Mouse (Mus musculus): ENCODE measurements around the gene Ost4. TPM values are rescaled to one million over a fixed set of nuclear protein-coding genes. Genes with fewer than 3 reads are reported as not detected.

The Ost4 gene
- total and polyA plus RNA-seq, 3 experiments, result 220 to 478 (median 321) TPM

DNA sequence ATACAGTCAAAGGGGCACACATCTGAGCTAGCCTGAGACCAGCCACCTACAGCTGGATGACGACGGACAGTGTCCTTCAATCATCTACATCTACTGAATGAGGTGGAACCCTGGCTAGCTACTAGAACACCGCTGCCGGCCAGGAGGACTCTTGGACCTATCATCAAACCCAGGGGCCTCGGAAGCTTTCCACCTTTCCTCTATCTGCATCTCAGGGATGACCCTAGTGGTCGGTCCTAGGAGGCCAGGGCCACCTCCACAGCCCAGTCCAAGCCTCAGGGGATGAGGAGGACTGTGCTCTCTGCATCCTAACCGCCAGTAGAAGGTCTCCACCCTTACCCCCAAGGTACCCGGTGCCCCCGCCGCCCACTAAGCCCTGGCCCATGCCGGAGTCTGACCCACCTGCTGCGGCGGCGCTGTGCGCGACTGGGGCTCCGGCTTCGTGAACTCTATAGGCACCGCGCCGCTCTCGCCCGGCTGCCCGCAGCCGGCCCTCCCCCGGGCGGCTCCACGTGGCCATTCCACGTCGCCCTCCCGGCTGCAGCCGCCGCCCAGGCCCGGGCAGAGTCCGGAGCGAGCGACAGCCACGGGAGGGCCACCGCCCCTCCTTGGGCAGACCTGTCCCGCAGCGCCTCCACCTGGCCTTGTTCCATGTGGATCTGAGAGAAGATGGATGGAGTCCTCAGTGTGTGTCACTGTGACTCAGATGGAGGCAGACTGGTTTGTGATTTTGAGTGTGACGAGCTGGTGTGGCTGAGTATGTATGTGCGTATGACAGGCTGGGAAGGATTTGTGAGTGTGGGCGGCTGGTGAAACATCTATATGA lies 37.6 kb upstream of the Ost4 start, which contains the start of gene Cgref1:
TSS of gene Cgref1 (minus strand) at position 636 of the 826 bp plus-strand sequence.
- no peak for DNase-seq (ENCODE audit: low read depth, low spot score)
- Histone ChIP-seq H3K4me1 (ENCODE audit: control insufficient read depth in 1 of 2, insufficient read depth in 2 of 2, low read length in 2 of 2) (peaks cover 0 to 9% of the 10 kb centered on the region in 2 experiments; a peak in 3 of 4 replicates), H3K9me3 (replicated peaks; ENCODE audit: insufficient read depth, low read length) (no peaks in the 10 kb centered on the region), H3K79me2 (ENCODE audit: control insufficient read depth, insufficient read depth, low read length, poor library complexity) (peaks cover 2% of the 10 kb centered on the region; the same call in 1 of the 2 replicates), H3K9ac (ENCODE audit: control insufficient read depth, low read depth, low read length, poor library complexity, severe bottlenecking) (no peak within 1 kb of the TSS), H3K27ac (ENCODE audit: control insufficient read depth, low read depth, low read length) (no peak within 1 kb of the TSS), H3K27me3 (ENCODE audit: control insufficient read depth in 1 of 2, insufficient read depth in 2 of 2, low read length in 2 of 2) (no peaks in the 10 kb centered on the region), H3K4me3 (ENCODE audit: control insufficient read depth in 1 of 2, insufficient read depth in 1 of 2, low read depth in 2 of 2, low read length in 2 of 2) (no peak within 1 kb of the TSS), H3K36me3 (ENCODE audit: control insufficient read depth in 1 of 2, insufficient read depth in 2 of 2, low read length in 2 of 2) (peaks cover 0 to 5% of the 10 kb centered on the region in 2 experiments; a peak in 2 of 4 replicates)
- TF ChIP-seq JUND (IDR thresholded peaks at IDR 0.05; ENCODE audit: low read depth, low read length) (no peak), ZKSCAN1 (IDR thresholded peaks at IDR 0.05; ENCODE audit: low read depth, low read length) (no peak), TBP (IDR thresholded peaks at IDR 0.05; ENCODE audit: low read depth, low read length) (no peak), CHD1 (IDR thresholded peaks at IDR 0.05; ENCODE audit: low read depth, low read length) (no peak), ZMIZ1 (IDR thresholded peaks at IDR 0.05; ENCODE audit: low read depth, low read length) (no peak), MAX (IDR thresholded peaks at IDR 0.05; ENCODE audit: low read length) (no peak), TCF12 (IDR thresholded peaks at IDR 0.05; ENCODE audit: low read depth, low read length) (no peak), CTCF (IDR thresholded peaks at IDR 0.05 in 2 of 3, conservative IDR thresholded peaks at IDR 0.05 in 1 of 3; ENCODE audit: control insufficient read depth in 1 of 3, insufficient read depth in 1 of 3, low read depth in 2 of 3, low read length in 3 of 3, poor library complexity in 1 of 3, severe bottlenecking in 1 of 3) (no peak), GATA1 (IDR thresholded peaks at IDR 0.05; ENCODE audit: low read depth, low read length) (no peak), NRF1 (IDR thresholded peaks at IDR 0.05; ENCODE audit: insufficient read depth, low read depth, low read length, poor library complexity, severe bottlenecking) (no peak), UBTF (IDR thresholded peaks at IDR 0.05; ENCODE audit: borderline replicate concordance, insufficient read depth, low read depth, low read length) (no peak), USF1 (IDR thresholded peaks at IDR 0.05; ENCODE audit: low read depth, low read length) (no peak), POLR2AphosphoS5 (IDR thresholded peaks at IDR 0.05; ENCODE audit: borderline replicate concordance, low read depth, low read length) (no peak), SIN3A (IDR thresholded peaks at IDR 0.05; ENCODE audit: low read length) (no peak)

DNA sequence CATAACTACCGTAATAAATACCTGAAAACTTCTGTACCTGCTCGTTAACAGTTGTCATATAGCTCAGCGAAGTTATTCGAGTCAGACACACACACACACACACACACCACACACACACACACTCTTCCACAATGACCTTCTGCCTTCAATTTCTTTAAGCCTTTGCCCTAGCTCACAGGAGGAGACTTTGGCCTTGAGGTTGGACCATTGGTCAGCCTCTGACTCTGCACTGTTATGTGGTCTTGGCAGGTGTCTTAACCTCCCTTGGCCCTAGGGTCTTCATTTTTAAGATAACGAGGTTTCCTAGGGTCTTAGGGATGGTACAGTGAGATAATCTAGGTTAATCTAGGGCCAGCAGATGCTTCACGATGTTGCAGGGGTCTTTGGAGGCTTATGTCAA lies 36.8 kb upstream of the Ost4 start:
- TF ChIP-seq GATA1 (IDR thresholded peaks at IDR 0.05; ENCODE audit: low read depth, low read length) (no peak), POLR2AphosphoS5 (IDR thresholded peaks at IDR 0.05; ENCODE audit: borderline replicate concordance, low read depth, low read length) (no peak), MEF2A (IDR thresholded peaks at IDR 0.05; ENCODE audit: extremely low read depth, insufficient replicate concordance, low read depth, low read length, poor library complexity, severe bottlenecking) (no peak), MAX (IDR thresholded peaks at IDR 0.05; ENCODE audit: low read length) (no peak), NELFE (IDR thresholded peaks at IDR 0.05; ENCODE audit: low read depth, low read length) (no peak), CHD1 (IDR thresholded peaks at IDR 0.05; ENCODE audit: low read depth, low read length) (no peak), MYB (IDR thresholded peaks at IDR 0.05; ENCODE audit: low read depth, low read length) (no peak), TAL1 (IDR thresholded peaks at IDR 0.05; ENCODE audit: low read length) (no peak), SMC3 (IDR thresholded peaks at IDR 0.05; ENCODE audit: low read depth, low read length) (no peak), CTCF (IDR thresholded peaks at IDR 0.05 in 2 of 3, conservative IDR thresholded peaks at IDR 0.05 in 1 of 3; ENCODE audit: control insufficient read depth in 1 of 3, insufficient read depth in 1 of 3, low read depth in 2 of 3, low read length in 3 of 3, poor library complexity in 1 of 3, severe bottlenecking in 1 of 3) (no peak), EP300 (IDR thresholded peaks at IDR 0.05; ENCODE audit: low read depth in 1 of 2, low read length in 2 of 2) (no peak), TBP (IDR thresholded peaks at IDR 0.05; ENCODE audit: low read depth, low read length) (no peak), UBTF (IDR thresholded peaks at IDR 0.05; ENCODE audit: borderline replicate concordance, insufficient read depth, low read depth, low read length) (no peak), SIN3A (IDR thresholded peaks at IDR 0.05; ENCODE audit: low read length) (no peak), JUND (IDR thresholded peaks at IDR 0.05; ENCODE audit: low read depth, low read length) (no peak), ETS1 (IDR thresholded peaks at IDR 0.05; ENCODE audit: low read depth, low read length) (no peak), ZMIZ1 (IDR thresholded peaks at IDR 0.05; ENCODE audit: low read depth, low read length) (no peak), POLR2AphosphoS2 (IDR thresholded peaks at IDR 0.05; ENCODE audit: low read length) (no peak)
- DNase-seq (ENCODE audit: low read depth, low spot score), result no peak
- Histone ChIP-seq H3K27me3 (ENCODE audit: control insufficient read depth in 1 of 2, insufficient read depth in 2 of 2, low read length in 2 of 2) (no peaks in the 10 kb centered on the region; a peak in 1 of 4 replicates), H3K9me3 (replicated peaks; ENCODE audit: insufficient read depth, low read length) (no peaks in the 10 kb centered on the region), H3K36me3 (ENCODE audit: control insufficient read depth in 1 of 2, insufficient read depth in 2 of 2, low read length in 2 of 2) (peaks cover 0 to 4% of the 10 kb centered on the region in 2 experiments; a peak in 2 of 4 replicates), H3K79me2 (ENCODE audit: control insufficient read depth, insufficient read depth, low read length, poor library complexity) (no peaks in the 10 kb centered on the region), H3K27ac (ENCODE audit: control insufficient read depth, low read depth, low read length) (no peak overlapping the region), H3K9ac (ENCODE audit: control insufficient read depth, low read depth, low read length, poor library complexity, severe bottlenecking) (no peak overlapping the region), H3K4me3 (ENCODE audit: control insufficient read depth in 1 of 2, insufficient read depth in 1 of 2, low read depth in 2 of 2, low read length in 2 of 2) (no peak overlapping the region), H3K4me1 (ENCODE audit: control insufficient read depth in 1 of 2, insufficient read depth in 2 of 2, low read length in 2 of 2) (peaks cover 0 to 6% of the 10 kb centered on the region in 2 experiments; a peak in 3 of 4 replicates)
